In the genomic region with DNA sequence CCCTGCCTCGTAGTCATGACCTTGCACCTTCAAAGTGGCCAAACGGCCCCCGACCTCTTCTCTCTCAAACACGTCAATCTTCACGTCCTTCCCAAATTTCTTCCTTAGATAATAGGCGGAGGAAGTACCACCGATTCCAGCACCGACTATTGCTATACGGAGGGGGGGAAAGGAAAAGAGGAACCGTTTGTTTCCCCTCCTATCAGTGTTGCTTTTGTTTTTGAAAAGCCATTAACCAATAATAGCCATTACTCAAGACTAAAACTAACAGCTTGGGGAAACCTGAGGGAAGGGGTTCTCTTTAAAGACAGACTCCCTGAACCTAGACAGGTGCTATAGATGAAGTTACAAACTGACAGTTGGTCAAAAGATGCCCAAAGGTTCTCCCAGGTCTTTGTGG, we compare ENCODE assay signal across 8 mouse cellular contexts. TPM values are rescaled to one million over a fixed set of nuclear protein-coding genes. Genes with fewer than 3 reads are reported as not detected.
DNase-seq lines count a peak whose midpoint lies in the region; ATAC-seq and TF ChIP-seq lines count a peak whose summit lies in the region.

No protein-coding gene starts in this region.

- no peak for ATAC-seq in kidney, postnatal 0 days (replicated peaks; ENCODE audit: low FRiP score, low read depth)
- no peak for ATAC-seq in intestine, embryonic 16.5 days
- no peak for ATAC-seq in inflammation-experienced regulatory T-cells, adult 6 months

- H3K27me3 ChIP-seq in kidney, postnatal 0 days (ENCODE audit: insufficient read depth, low read length) = no peaks in the 10 kb centered on the region
- H3K27me3 ChIP-seq in embryonic facial prominence, embryonic 10.5 days (replicated peaks; ENCODE audit: low read depth, poor library complexity, severe bottlenecking) = no peaks in the 10 kb centered on the region
- no peaks in the 10 kb centered on the region for H3K27me3 ChIP-seq in intestine, embryonic 16.5 days (replicated peaks; ENCODE audit: control insufficient read depth, insufficient read depth, low read length)
- no peaks in the 10 kb centered on the region for H3K27me3 ChIP-seq in myocyte (ENCODE audit: control insufficient read depth, insufficient read depth, insufficient read length)

- WGBS in kidney, postnatal 0 days = 20% methylated on average over 10 of the region's 10 CpGs
- WGBS in embryonic facial prominence, embryonic 10.5 days = 46% methylated on average over 10 of the region's 10 CpGs
- WGBS in intestine, embryonic 16.5 days = 27% methylated on average over 10 of the region's 10 CpGs

- peak overlapping the region; percentile 37 for H3ac ChIP-seq in myocyte (ENCODE audit: control insufficient read depth, insufficient read length)

- peaks cover 15% of the 10 kb centered on the region; the same call in 1 of the 2 replicates for H3K36me3 ChIP-seq in kidney, postnatal 0 days (ENCODE audit: insufficient read depth, low read length)
- H3K36me3 ChIP-seq in embryonic facial prominence, embryonic 10.5 days (replicated peaks) = peaks cover 34% of the 10 kb centered on the region
- peaks cover 13% of the 10 kb centered on the region for H3K36me3 ChIP-seq in intestine, embryonic 16.5 days (ENCODE audit: control insufficient read depth, insufficient read depth, low read length)
- peaks cover under 1% of the 10 kb centered on the region for H3K36me3 ChIP-seq in myocyte (ENCODE audit: control insufficient read depth, insufficient read depth)

- peak overlapping the region; percentile 85 for H3K4me2 ChIP-seq in kidney, postnatal 0 days (ENCODE audit: low read length)
- peak overlapping the region; percentile 84 for H3K4me2 ChIP-seq in intestine, embryonic 16.5 days (ENCODE audit: low read depth, low read length)
- peak overlapping the region; percentile 95 for H3K4me2 ChIP-seq in myocyte (ENCODE audit: low read depth)

- H3K79me2 ChIP-seq in myocyte (ENCODE audit: control insufficient read depth, insufficient read depth) = peaks cover 14% of the 10 kb centered on the region

- H3K9ac ChIP-seq in kidney, postnatal 0 days (ENCODE audit: low read depth, low read length) = peak overlapping the region; percentile 93
- peak overlapping the region; percentile 93 for H3K9ac ChIP-seq in intestine, embryonic 16.5 days (ENCODE audit: low read depth, low read length)

- no peak for TF ChIP-seq POLR2A in myocyte (IDR thresholded peaks at IDR 0.05; ENCODE audit: insufficient read length, low read depth)

- DNase-seq in kidney, postnatal 0 days (ENCODE audit: low spot score) = no peak
- DNase-seq in kidney, adult 18-20 months = no peak
- DNase-seq in embryonic facial prominence, embryonic 10.5 days (ENCODE audit: low spot score) = no peak
- no peak for DNase-seq in ovary, postnatal 36 days (ENCODE audit: low spot score)
- DNase-seq in right cerebral cortex, postnatal 36 days (ENCODE audit: low spot score in 2 of 2) = no peak

- TF ChIP-seq CTCF in kidney, postnatal 0 days (IDR thresholded peaks at IDR 0.05; ENCODE audit: low read depth) = no peak

- H3K27ac ChIP-seq in kidney, postnatal 0 days = peak overlapping the region; percentile 91
- peak overlapping the region; percentile 85 for H3K27ac ChIP-seq in embryonic facial prominence, embryonic 10.5 days (replicated peaks)
- peak overlapping the region; percentile 82; the same call in 1 of the 2 replicates for H3K27ac ChIP-seq in intestine, embryonic 16.5 days (ENCODE audit: low read length)

- H3K4me3 ChIP-seq in kidney, postnatal 0 days (replicated peaks; ENCODE audit: low read depth, low read length) = peak overlapping the region; percentile 93
- H3K4me3 ChIP-seq in embryonic facial prominence, embryonic 10.5 days = peak overlapping the region; percentile 85
- H3K4me3 ChIP-seq in intestine, embryonic 16.5 days (ENCODE audit: low read length) = peak overlapping the region; percentile 95
- peak overlapping the region; percentile 68 for H3K4me3 ChIP-seq in myocyte

- H3K4me1 ChIP-seq in kidney, postnatal 0 days (replicated peaks; ENCODE audit: insufficient read depth, low read length) = peaks cover 20% of the 10 kb centered on the region; the same call in 1 of the 2 replicates
- H3K4me1 ChIP-seq in embryonic facial prominence, embryonic 10.5 days = peaks cover 30% of the 10 kb centered on the region
- peaks cover 19% of the 10 kb centered on the region for H3K4me1 ChIP-seq in intestine, embryonic 16.5 days (ENCODE audit: control insufficient read depth, insufficient read depth, low read length)

- H3K9me3 ChIP-seq in kidney, postnatal 0 days (replicated peaks; ENCODE audit: low read length) = no peaks in the 10 kb centered on the region
- H3K9me3 ChIP-seq in embryonic facial prominence, embryonic 10.5 days = no peaks in the 10 kb centered on the region
- no peaks in the 10 kb centered on the region for H3K9me3 ChIP-seq in intestine, embryonic 16.5 days (ENCODE audit: control insufficient read depth, low read length)

TF ChIP-seq in myocyte, 11 proteins besides CTCF, POLR2A, EP300 and RAD21:
- TF ChIP-seq CEBPB (IDR thresholded peaks at IDR 0.05; ENCODE audit: insufficient read depth, poor library complexity, severe bottlenecking) (no peak), USF1 (IDR thresholded peaks at IDR 0.05; ENCODE audit: low read depth) (no peak), TCF12 (IDR thresholded peaks at IDR 0.05; ENCODE audit: insufficient read depth, poor library complexity, severe bottlenecking) (no peak), MYOG (IDR thresholded peaks at IDR 0.05; ENCODE audit: control insufficient read depth in 1 of 3, insufficient read depth in 1 of 3, insufficient read length in 2 of 3, low read depth in 2 of 3) (no peak), POLR2AphosphoS2 (IDR thresholded peaks at IDR 0.05; ENCODE audit: insufficient read length, low read depth) (no peak), MAX (IDR thresholded peaks at IDR 0.05; ENCODE audit: low read depth) (no peak), E2F4 (IDR thresholded peaks at IDR 0.05; ENCODE audit: insufficient read depth) (no peak), TCF3 (IDR thresholded peaks at IDR 0.05; ENCODE audit: insufficient read length, low read depth) (no peak), REST (IDR thresholded peaks at IDR 0.05; ENCODE audit: insufficient read depth, insufficient read length) (no peak), SRF (IDR thresholded peaks at IDR 0.05; ENCODE audit: control insufficient read depth, insufficient read length, low read depth) (no peak), MYOD1 (IDR thresholded peaks at IDR 0.05; ENCODE audit: control insufficient read depth in 1 of 3, insufficient read length in 2 of 3, low read depth in 2 of 3) (no peak)

RNA-seq across cellular contexts. Expression of gene Pcyox1, which starts 1.0 kb away (rescaled TPM):
- polyA plus RNA-seq in kidney, postnatal 0 days (2015; fragmentation: Nextera tagmentation; extraction: Ambion mirVana) = 110 and 111 TPM in 2 replicates
- polyA plus RNA-seq in embryonic facial prominence, embryonic 10.5 days (2016; fragmentation: Nextera tagmentation; extraction: Ambion mirVana) = 68.2 and 73.0 TPM in 2 replicates
- polyA plus RNA-seq in intestine, embryonic 16.5 days (2015; fragmentation: Nextera tagmentation; extraction: Ambion mirVana) = 76.7 and 77.2 TPM in 2 replicates
- 25.1 TPM for polyA plus RNA-seq in myocyte (2012; fragmentation: generic; extraction: Trizol)
- polyA plus RNA-seq in inflammation-experienced regulatory T-cells, adult 6 months (2017; shearing (Covaris generic)) = 10 to 100 TPM in 1 of 3 experiments, 1 to 10 TPM in 2; 6.1 to 11.8 (median 6.8) TPM

RNA-seq across cellular contexts. Expression of gene Tia1, which starts 8.1 kb away (rescaled TPM):
- polyA plus RNA-seq in kidney, postnatal 0 days (2015; fragmentation: Nextera tagmentation; extraction: Ambion mirVana) = 119 and 122 TPM in 2 replicates
- 214 and 222 TPM in 2 replicates for polyA plus RNA-seq in embryonic facial prominence, embryonic 10.5 days (2016; fragmentation: Nextera tagmentation; extraction: Ambion mirVana)
- 97.9 and 110 TPM in 2 replicates for polyA plus RNA-seq in intestine, embryonic 16.5 days (2015; fragmentation: Nextera tagmentation; extraction: Ambion mirVana)
- 12.8 TPM for polyA plus RNA-seq in myocyte (2012; fragmentation: generic; extraction: Trizol)
- polyA plus RNA-seq in inflammation-experienced regulatory T-cells, adult 6 months (2017; shearing (Covaris generic)) = 100 to 1,000 TPM in 2 of 3 experiments, 10 to 100 TPM in 1; 85.7 to 110 (median 100) TPM

RNA-seq across cellular contexts. Expression of gene Snrpg, which starts 24.9 kb away (rescaled TPM):
- polyA plus RNA-seq in kidney, postnatal 0 days (2015; fragmentation: Nextera tagmentation; extraction: Ambion mirVana) = 490 and 543 TPM in 2 replicates
- polyA plus RNA-seq in embryonic facial prominence, embryonic 10.5 days (2016; fragmentation: Nextera tagmentation; extraction: Ambion mirVana) = 902 and 949 TPM in 2 replicates
- 393 and 465 TPM in 2 replicates for polyA plus RNA-seq in intestine, embryonic 16.5 days (2015; fragmentation: Nextera tagmentation; extraction: Ambion mirVana)
- polyA plus RNA-seq in myocyte (2012; fragmentation: generic; extraction: Trizol) = 188 TPM
- 100 to 1,000 TPM; 402 to 450 (median 421) TPM for polyA plus RNA-seq in inflammation-experienced regulatory T-cells, adult 6 months (2017; shearing (Covaris generic))

RNA-seq across cellular contexts. Expression of gene Gm44790, which starts 30.5 kb away (rescaled TPM):
- polyA plus RNA-seq in kidney, postnatal 0 days (2015; fragmentation: Nextera tagmentation; extraction: Ambion mirVana) = not detected in 2 replicates
- polyA plus RNA-seq in embryonic facial prominence, embryonic 10.5 days (2016; fragmentation: Nextera tagmentation; extraction: Ambion mirVana) = 0.69 and 2.5 TPM in 2 replicates
- polyA plus RNA-seq in intestine, embryonic 16.5 days (2015; fragmentation: Nextera tagmentation; extraction: Ambion mirVana) = not detected in 2 replicates
- not detected for polyA plus RNA-seq in myocyte (2012; fragmentation: generic; extraction: Trizol)
- polyA plus RNA-seq in inflammation-experienced regulatory T-cells, adult 6 months (2017; shearing (Covaris generic)) = not detected

RNA-seq across cellular contexts. Expression of gene Fam136a, which starts 30.5 kb away (rescaled TPM):
- polyA plus RNA-seq in kidney, postnatal 0 days (2015; fragmentation: Nextera tagmentation; extraction: Ambion mirVana) = 100 and 110 TPM in 2 replicates
- 191 and 201 TPM in 2 replicates for polyA plus RNA-seq in embryonic facial prominence, embryonic 10.5 days (2016; fragmentation: Nextera tagmentation; extraction: Ambion mirVana)
- 163 and 176 TPM in 2 replicates for polyA plus RNA-seq in intestine, embryonic 16.5 days (2015; fragmentation: Nextera tagmentation; extraction: Ambion mirVana)
- polyA plus RNA-seq in myocyte (2012; fragmentation: generic; extraction: Trizol) = 30.8 TPM
- polyA plus RNA-seq in inflammation-experienced regulatory T-cells, adult 6 months (2017; shearing (Covaris generic)) = 10 to 100 TPM; 52.7 to 54.8 (median 53.5) TPM
